Mouse (Mus musculus) liver, adult 2 months (tissue): Measurements from ENCODE around the gene Fam120a.

ENCODE experiments used
- CTCF ChIP-seq: fragments of 200-500 bp; IDR thresholded peaks from 2 replicates; pipeline ENCODE4 v1.5.1; 2011; ENCODE audit warnings: low read depth, low read length, control low read depth
- POLR2A ChIP-seq: fragments of 200-500 bp; IDR thresholded peaks from 2 replicates; pipeline ENCODE4 v1.6.1; 2011; ENCODE audit warnings: low read length, control low read depth; ENCODE audit not compliant: insufficient read depth; ENCODE audit errors: extremely low read depth

GRCm38 (mm10) chr13:48921256-48921655 lies 46.6 kb downstream of the Fam120a start:
- no peak for TF ChIP-seq POLR2A
- TF ChIP-seq CTCF: no peak
